Mouse (Mus musculus): Measurements from ENCODE around the gene Neo1.

Gene Neo1

DNA sequence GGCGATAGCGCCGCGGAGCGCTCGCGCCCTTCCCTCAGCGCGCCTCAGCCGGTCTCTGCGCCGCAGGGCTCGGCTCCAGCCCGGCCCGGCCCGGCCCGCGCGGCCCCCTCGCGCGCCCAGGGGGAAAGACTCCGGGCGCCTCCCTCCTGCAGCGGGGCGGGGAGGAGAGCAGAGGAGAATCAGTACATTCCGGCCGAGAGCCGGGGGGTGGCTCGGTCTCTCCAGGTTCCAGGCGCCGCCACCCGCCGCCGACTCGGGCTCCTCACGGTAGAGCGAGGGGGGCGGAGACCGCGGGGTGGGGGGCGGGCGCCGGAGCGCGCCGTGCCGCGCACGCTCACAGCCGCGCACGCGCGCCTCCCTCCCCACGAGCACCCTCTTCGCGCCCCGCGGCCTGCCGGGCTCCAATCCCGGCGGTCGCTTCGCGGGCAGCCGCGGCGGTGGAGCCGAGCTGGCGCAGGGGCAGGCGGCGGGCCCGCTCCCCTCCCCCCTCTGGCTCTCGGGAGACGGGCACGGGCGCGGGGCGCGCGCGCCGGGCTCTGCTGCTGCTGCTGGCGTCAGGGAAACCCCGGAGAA is at the start of gene Neo1:
Neo1 (minus strand) TSS at position 283 of the 573 bp plus-strand sequence.
- DNase-seq, result peak; percentile 96

DNA sequence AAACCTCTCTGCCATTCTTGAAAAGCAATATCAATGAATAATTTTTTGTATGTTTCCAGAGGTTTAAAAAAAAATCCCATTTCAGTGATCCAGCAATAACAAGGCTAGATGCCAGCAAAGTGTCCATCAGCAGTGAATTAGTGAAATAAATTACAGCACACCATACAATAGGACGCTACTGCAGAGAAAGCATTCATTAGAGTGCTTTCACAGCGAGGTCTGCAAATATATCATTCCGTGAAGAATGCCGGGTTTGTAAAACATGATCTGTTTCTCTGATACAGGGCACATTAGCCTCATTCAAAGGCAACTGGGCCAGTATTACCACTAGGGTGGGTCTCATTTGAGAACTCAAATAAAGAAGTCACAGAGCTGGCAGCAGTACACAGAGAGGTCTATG is 39.4 kb upstream of the Neo1 start:
- DNase-seq, result no peak

DNA sequence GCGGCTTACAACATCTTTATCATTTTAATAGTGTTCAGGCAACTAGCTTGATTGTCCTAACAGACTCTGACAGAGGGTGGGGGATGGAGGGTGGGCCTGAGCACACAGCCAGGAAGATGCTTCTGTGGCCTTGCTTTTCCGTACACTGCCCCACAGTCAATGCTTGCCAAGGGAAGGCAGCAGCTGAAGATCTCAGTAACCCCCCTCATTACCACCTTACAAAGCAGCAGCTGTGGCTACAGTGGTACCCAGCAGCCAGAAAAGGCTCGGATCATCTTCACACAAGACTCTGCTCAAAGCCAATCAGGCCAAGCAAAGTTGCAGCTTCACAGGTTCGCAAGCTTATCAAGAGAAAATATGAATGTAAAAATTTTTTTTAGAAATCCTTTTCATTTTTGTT is 37.6 kb upstream of the Neo1 start:
- no peak for DNase-seq

DNA sequence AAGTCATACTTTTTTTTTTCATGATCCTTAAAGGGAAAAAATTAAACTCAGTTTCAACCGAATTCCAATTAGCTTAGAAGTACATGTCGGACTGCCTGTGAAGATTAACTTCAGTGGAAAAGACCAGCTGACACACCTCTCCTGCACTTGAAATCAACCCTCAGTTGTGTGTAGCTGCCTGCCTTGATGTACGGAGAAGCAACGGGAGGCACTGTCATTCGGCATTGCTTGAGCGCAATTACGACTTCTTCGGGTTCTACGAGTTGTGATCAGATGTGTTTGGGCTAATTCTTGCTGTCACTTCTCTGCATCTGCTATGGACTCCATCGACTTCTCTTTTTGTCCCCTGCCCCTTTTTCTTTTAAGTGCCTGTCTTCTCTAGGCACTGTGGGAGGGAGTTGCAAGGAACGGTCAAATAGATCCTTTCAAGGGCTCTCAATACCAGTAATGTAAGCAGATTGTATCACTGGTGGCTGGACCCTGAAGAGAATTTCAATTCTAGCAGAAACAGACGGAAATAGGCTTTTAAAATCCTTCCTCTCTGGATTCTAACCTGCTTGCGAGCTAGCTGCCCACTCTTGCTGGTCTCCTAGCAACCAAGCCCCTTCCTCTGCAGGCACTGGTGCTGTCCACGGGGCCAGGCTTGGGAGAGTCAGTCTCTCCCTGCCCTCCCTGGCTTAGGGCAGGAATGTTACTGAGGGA is 36.0 kb upstream of the Neo1 start:
- no peak for DNase-seq

DNA sequence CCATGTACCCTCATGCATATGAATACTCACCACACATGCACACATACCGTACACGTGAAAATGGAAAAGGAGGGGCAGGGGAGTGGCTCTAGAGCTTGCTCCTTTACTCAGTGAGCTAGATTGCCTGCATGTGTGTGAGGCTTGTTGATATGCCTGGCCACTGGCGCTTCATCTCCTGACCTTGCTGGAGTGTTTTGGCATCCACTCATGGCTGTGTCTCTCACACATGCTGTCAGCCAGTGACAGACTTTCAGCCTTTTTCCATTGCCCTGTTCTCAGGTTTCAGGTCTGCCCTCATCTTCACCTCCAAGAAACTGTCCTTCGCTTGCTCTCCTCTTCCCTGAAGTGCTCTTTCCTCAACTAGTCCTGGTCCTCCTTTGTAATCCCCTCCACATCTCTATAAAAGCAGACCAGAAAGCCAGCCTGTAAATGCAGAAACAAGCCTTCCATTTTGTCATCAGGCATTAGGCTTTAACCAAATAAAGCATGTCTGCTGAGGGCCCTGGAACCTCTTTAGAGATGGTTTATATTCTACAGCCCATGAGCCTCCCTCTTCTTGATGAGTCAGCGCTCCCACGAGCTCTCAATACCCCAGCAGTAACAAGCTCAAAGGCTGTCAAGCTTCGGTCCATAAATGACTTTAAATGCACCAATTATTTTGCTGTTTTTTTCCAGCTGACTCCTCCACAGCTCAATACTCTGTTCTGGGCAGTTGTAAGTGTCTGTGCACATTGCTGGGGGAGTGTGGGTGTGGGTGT is 35.2 kb upstream of the Neo1 start:
- DNase-seq, result no peak

DNA sequence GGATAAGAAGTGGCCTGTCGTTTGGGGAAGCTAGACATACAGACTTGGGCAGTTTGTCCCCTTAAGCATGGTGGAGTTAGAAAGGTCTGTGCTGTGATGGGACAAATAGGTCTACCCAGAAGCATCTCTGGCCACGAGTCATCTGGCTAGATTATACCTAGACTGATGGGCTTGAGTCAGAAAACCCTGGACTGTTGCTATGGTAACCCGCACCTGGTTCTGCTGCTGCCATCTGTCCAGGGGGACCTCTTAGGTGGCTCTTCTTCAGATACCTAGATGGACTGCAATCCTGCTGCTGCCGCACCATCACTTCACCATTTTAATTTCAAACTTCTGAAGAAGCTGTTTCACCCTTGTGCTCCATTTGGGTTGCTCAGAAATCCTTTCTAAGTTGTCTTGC is 34.0 kb upstream of the Neo1 start:
- no peak for DNase-seq

DNA sequence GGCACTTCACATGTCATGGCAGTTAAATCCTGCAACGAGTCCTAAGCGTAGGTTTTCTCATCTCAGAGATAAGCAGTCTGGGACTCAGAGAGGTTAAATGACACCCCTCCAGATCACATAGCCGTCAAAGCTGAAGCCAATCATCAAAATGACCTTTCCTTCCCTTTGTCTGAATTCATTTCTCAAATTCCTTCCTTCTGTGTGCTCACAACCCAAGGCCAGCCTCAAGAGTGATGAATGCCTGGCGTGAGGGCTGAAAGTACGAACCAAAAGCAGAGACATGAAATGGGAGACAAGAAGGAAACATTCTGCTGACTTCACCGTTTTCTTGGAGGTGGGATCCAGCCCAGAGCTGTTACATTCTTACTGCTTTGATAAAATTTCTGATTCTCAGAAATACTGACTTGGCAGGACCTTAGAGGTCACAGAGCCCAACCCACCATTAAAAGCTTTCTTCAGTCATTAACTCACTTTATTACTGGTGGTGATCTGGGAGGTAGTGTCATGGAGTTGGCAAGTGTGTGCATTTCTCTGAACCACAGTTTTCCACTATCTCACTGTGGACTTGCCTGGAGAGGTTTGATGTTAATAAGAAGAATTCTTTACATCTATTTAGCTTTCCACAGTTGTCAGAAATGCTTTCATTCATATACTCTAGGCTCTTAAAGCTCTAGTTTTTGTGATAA is 29.5 kb upstream of the Neo1 start:
- DNase-seq, result no peak

DNA sequence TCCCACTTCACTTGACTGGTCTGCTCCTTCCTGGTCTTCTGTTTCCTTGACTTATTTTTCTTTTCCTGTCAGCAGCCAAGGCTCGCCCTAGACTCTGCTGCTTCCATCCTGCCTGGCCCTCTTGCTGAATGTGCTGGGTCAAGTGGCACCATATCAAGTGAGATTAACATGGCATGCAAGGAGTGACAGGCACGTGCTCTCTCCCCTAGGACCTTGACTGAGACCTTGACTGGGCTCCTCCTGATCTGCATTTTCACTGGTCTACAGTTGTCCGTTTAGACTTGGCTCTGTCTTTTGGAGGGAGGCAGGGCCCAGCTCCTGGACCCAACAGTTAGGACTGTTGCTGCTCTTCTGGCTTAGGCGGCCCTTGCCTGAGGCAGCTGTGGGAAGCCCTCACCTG is 26.2 kb upstream of the Neo1 start:
- DNase-seq, result no peak

DNA sequence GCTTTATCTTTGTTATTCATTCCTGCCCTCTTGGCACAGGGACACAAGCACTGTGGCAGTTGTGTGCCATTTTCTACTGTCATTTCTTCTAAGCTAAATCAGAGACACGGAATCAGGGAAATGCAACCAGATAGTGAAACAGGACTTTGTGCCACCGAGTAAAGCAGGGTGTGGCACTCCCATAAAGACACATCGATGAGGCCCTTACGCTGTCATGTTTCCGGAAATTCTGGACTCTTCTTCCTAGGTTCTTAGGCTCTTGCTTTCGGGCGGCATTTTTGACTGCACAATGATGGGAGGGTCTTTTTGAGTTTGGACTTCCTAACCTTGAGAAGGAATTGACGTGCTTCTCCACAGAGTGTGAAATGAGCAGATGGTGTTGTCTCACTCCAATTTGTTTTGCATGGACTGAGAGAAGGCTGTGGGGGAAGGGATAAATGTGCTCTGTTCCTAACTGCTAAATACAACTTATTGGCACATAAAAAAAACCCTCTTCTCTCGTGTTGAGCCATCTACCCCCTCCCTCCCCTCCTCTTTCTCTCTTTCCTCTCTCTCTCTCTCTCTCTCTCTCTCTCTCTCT is 23.9 kb upstream of the Neo1 start:
- DNase-seq, result no peak

DNA sequence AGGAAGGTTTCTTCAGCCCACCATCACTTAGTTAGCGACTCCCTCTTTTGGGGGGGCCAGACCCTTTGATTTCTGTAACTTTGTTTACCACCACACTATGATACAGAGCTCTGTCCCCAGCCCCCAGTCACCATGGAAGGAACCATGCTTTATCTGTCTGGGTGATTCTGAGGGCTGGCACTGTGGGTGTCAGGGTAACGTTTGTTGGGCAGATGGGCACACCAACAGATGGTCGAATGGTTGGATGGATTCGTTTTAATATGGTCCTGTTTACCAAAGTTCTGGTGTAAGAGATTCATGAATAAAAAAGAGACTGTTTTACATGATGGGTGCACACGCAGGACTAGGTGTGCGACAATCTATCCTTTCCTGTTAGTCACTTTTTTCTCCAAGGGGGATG is 22.9 kb upstream of the Neo1 start:
- no peak for DNase-seq

DNA sequence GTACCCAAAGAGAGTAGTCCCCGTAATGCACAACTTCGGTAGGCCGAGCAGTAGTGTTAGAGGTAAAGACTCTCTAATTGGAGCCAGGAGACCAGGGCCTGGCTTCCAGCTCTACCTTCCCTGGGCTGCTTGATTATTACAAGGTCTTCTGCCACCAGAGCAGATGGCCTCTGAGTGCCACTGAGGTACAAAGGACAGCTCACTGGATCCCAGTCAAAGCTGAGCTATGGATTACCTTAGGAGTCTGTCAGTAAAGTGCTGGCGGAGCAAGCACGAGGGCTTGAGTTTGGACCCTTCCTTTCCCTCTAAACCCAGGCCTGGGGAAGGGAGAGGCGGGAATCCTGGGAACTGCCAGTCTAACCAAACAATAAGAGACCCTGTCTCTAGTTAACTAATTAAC is 21.8 kb upstream of the Neo1 start:
- DNase-seq, result no peak

DNA sequence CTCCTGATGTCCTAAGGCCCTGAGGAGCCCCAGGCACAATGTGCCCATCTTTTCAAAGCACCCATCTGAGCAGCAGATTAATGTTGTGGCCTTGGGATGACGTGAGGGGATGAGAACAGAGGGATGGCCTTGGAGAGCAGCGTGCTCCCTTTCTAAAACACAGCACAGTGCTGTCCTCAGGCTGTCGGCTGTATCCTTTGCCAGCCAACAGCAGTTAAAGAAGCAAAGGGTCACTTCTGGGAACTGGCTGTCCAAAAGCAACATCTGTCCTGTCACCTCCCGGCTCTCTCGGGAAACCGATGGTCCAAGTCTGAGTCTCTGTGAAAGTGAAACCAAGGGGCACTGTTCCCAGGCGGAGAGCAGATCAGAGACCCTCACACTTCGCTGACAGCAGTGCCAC is 20.0 kb upstream of the Neo1 start:
- no peak for DNase-seq

DNA sequence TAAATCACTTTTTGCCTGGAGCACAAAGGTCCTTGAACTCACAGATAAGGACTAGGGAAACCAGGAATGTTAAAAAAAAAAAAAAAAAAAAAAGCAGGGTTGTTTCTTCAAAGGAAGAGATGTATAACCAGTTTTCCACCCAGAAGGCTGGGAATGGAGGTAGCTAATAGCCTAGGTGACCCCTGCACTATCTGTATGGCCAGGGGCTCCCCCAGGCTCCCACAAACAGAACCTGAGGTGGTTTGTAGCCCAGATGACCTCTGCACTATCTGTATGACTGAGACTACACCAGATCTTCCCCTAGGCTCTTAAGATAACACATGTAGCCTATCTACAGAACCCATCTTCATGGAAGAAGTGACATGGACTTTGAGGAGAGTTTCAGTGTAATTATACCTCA is 5.6 kb upstream of the Neo1 start:
- DNase-seq, result no peak

DNA sequence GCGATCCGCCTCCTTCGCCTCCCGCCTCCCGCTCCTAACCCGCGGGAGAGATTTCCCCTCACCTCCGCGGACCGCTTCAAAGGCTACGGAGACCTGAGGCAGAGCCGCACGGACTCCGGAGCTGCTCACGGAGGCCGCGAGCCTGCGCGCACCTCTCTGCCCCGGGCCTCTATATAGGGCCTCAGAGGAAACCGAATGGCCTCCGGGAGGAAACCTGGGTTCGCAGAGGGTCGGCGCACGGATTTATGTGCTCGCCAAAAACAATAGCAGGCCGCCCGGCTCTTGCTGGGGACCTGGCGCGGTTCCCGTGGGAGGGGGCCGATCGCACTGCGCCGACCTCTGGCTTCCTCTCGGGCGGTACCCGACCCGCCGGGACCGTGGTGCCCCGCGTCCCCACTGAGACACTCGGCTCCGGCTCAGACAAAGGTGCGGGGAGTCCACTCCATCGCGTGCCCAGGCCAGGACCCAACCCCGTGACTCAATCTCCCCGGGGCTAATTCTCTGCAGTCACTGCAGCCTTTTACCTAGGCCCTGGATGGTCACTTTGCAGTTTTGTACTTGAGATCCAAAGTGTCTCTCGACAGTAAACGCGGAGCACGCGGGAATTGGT is 596 bp upstream of the Neo1 start:
- no peak for DNase-seq

DNA sequence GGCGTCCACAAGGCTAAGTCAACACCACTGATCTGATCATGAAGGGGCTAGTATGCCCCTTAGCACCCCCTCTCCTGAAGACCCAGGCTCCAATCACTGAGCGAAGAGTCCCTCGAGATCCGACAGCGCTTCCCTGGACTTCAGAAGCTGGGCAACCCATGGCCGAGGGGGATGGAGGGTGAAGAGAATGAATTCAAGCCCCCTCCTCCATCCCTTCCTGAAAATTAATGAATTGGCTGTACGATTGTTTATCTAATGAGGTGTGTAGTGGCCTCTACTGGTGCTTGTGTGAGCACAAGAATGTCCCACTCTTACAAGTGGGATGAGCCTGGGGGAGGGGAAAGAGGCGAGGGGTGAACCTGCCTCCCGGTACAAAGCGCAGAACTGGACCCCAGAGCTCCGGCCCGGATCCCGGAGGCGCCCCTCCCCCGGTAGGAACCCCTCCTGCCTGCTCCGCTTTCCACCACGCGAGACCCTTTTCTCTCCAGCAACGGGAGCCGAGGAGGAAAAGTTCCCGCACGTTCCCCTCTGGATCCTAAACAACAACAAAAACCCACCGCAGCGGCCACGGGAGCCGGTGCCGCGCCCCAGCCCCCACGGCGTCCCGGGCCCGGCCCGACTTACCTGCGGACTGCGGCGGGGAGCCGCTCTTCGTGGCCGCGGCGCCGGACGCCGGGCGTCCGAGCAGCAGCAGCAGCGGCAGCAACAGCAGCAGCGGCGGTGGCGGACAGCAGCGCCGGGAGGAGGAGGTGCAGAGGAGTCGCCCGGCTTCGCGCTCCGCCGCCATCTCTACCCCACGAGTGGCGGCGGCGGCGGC is 691 bp downstream of the Neo1 start:
- peak; percentile 35 for DNase-seq

DNA sequence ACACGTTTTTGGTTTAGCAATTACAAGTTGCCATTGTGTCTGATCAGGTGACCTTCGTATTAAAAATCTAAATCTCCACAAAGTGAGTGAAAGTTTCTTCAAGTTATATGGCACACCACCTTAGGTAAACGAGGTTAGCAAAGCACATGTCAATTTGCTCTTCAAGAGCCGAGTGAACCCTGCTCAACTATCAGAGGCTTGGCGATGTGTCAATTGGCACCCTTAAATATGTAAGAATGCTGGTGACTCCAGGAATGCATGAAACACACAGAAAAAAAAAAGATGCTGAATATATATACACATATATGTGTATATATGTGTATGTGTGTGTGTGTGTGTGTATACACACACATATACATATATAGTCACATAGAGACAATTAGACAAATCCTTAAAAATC is 1.4 kb downstream of the Neo1 start:
- no peak for DNase-seq

DNA sequence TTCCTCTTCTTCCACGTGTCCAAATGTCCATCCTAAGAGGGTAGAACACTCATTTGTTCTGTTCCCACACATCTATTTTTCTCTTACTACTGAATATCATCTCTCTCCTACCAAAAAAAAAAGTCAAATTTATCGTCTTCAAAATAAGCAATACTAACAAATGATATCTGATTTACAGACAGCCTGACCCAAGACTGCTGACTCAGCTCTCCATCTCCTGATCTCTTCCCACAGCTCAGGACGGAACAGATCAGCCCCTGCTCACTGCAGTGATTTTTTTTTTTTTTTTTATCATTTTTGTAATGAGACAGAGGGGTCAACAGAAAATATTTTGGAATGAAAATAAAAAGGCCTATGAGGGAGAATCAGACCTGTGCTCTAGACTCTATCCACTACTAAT is 2.7 kb downstream of the Neo1 start:
- no peak for DNase-seq

DNA sequence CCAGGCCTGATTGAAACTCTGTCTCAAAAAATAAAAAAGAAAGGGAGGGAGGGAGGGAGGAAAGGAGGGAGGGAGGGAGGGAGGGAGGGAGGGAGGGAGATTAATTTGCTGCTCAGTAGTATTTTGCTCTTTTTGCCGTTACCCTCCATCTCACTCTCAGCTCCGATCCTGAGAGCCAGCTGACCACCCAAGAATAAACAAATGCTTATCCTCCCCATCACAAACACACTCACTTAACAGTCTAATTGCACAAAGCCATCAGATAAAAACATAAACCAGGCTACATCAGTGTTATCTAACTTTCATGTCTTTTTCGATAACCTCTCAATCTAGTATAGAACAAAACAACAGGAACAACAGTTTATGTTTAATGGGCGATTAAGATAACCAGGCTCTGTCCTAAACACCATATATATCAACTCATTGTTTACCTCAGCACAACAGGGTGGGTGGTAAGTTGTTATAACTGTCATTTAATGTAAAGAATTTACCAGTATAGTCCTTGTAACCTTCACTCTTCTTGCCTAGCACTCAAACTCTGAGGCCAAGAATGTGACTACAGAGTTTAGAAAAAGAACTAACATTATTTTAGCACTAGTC is 11.9 kb downstream of the Neo1 start:
- DNase-seq, result no peak

DNA sequence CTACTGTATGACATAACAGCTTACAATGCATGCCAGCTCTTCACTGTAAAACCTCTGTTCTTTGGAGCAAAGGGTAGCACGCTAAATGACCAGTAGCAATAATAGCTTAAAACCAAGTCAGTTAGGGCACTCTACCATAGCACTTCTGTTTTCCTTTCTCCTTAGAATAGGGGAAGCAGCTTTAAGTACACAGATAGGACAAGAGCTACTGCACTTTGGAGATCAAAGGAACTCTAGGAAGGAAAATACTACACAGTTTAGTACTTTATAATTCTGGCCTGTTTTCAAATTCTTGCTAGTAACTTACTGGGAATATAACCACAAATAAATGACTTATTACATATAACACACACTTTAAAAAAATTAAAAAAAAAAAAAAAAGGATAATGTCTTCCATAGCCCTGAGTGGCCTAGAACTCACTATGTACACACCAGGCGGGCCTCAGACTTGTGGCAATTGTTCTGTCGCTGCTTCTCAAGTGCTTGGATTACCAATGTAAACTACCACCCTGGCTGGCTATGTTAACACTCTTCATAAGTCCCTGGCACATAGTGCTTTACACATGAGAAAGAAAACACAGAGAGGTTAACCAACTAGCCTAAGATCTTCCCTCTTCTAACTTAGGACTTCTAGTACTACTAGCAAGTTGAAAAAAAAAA is 20.1 kb downstream of the Neo1 start:
- no peak for DNase-seq

DNA sequence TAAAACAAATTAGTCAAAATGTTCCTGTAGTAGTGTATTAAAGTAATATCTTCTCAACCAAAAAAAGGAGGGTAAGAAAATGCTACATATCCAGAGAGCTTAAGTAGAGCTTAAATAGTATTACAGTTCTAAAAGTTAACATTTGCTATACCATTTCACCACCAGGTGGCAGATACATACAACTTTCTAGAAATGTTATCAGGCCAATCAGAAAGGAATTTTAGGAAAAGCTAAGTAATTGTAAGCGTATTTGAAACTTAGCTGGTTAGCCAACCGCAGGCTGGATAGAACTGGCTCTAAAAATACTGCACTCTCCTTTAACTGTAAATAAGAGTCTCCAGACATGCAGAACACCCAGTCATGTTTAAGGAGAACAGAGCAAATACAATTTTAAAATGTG is 22.9 kb downstream of the Neo1 start:
- DNase-seq, result no peak
